Mouse (Mus musculus): ENCODE data around the gene Pdha1. TPM values are rescaled to one million over a fixed set of nuclear protein-coding genes. Genes with fewer than 3 reads are reported as not detected.

Pdha1 gene
- total RNA-seq (2021), result 100 to 1,000 TPM; 303 to 324 TPM

DNA sequence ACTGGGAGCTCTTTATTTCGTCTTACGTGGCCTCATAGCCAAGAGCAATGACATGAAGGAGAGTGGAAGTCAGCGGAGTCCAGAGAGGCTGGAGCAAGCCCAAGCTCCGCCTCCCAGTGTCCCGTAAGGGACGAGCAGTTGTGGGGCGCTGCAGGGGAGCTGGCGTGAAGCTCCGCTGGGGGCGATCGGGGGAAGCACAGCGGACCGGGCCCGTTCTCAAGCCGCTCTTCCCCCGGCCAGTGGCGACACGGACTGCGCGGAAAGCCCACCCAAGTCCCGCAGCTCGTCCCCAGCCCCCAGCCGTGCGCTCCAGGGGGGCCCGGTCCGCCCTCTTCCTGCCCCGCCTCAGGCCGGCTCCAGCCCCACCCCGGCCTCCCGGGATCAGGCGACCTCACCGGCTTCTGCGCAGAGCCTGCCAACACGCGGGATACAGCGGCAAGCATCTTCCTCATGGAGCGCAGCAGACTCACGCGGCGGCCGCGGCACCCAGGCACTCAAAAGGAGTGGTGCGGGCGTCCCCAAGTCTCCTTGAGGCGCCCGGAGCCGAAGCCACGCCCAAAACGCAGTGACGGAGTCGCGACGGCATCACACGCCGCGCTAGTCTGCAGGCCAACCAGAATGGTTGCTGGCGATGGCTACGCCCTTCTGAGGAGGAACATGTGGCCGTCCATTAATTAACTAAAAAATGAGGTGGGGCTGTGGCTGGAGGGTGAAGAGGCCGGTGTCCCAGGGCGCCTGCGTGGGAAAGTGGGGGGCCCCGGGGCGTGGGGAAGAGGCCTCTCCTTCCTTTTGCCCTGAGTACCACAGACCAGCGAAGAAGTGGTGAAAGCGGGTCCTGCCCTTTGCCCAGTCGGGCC lies at the start of gene Pdha1:
TSS of gene Pdha1 (minus strand) at position 553 of the 857 bp plus-strand sequence.
- peak; percentile 84 to 91 for DNase-seq (ENCODE audit: extremely low spot score in 1 of 2, low spot score in 2 of 2)
- intact Hi-C loops (cut with DNase I), result no loop called here

DNA sequence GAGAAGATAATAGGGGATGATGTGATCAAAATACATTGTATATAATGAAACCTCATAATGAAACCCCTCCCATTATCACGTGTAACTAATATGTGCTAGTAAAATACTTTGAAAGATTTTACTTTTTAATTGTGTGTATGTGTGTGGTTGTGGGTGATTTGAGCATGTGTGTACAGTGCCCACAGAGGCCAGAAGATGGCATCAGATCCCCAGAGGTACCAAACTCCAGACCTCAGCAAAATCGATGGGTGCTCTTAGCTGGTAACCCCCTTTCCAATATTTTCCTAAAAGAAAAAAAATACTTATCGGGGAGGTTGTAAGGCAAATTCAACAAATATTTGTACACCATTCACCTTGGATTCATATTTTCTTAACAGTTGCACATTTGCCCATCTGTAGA lies 40.8 kb upstream of the Pdha1 start:
- intact Hi-C loops (cut with DNase I), result no loop called here
- no peak for DNase-seq (ENCODE audit: extremely low spot score in 1 of 2, low spot score in 2 of 2)

DNA sequence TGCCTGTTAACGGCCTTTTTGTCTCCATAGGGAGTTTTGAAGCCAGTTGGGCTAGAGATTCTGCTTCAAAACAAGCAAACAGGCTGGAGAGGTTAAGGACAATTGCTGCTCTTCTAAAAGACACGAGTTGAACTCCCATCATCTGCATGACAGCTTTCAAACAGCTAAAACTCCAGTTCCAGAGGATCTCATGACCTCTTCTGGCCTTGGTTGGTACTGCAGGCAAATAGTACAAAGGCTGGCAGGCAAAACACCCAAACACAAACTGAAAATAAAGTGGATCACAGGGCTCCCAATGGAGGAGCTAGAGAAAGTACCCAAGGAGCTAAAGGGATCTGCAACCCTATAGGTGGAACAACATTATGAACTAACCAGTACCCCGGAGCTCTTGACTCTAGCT lies 31.9 kb upstream of the Pdha1 start:
- peak; percentile 23 to 26 for DNase-seq (ENCODE audit: extremely low spot score in 1 of 2, low spot score in 2 of 2)
- intact Hi-C loops (cut with DNase I), result no loop called here

- intact Hi-C loops (cut with DNase I), result no loop called here
- no peak for DNase-seq (ENCODE audit: extremely low spot score in 1 of 2, low spot score in 2 of 2)
Observed at GRCm38 (mm10) chrX:160166246-160166985, 28.2 kb upstream of the Pdha1 start.

DNA sequence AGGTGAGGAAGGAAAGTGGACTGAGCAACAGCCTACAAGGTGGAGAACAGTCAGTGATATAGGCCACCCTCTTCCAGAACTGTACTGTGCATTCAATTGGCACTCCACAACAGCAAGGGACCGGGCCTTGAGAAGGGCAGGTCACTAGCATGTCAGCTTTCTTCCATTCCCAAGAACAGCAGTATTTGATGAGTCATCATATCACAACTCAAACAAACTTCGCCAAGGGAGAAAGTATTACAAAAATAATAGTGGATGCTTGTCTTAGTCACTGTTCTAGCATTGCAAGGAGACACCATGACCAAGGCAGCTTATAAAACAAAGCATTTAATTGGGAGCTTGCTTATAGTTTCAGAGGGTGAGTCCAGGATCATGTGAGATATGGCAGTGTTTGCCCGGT lies 26.0 kb upstream of the Pdha1 start:
- intact Hi-C loops (cut with DNase I), result no loop called here
- no peak for DNase-seq (ENCODE audit: extremely low spot score in 1 of 2, low spot score in 2 of 2)

DNA sequence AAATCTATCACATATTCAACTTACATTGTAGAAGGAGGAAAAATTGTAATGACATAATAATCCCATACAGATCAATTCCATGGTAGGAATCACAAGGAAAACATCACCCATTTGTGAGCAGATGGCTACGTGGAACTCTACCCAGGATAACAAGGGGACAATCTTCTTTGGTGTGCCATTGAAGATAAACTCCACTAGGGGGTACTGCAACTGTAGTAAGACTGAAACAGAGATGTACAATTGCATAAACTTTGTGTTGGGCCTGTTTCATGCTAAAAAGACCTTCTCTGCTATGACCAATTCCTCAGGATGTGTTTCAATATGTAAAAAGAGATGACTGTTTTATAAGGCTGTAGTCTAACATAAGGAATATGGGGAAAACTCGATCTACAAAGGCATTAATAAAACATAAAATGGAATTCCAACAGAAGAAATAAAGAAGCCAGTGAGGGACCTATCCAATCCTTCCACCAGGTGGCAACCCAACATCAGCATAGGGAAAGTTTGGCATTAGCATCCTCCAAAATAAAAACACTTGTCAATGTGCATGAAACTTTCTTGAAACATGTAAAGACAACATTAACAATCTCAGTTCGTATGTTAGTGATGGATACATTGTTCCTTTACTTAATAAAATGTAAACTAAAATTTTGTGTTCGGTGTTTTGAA lies 15.1 kb upstream of the Pdha1 start:
- intact Hi-C loops (cut with DNase I), result loop anchor here (5.0 kb wide), 1 partner anchor 879 kb away; no protein-coding TSS in a partner anchor
- DNase-seq (ENCODE audit: extremely low spot score in 1 of 2, low spot score in 2 of 2), result no peak

- intact Hi-C loops (cut with DNase I), result no loop called here
- DNase-seq (ENCODE audit: extremely low spot score in 1 of 2, low spot score in 2 of 2), result no peak
Observed at GRCm38 (mm10) chrX:160148859-160149258, 10.6 kb upstream of the Pdha1 start.

- DNase-seq (ENCODE audit: extremely low spot score in 1 of 2, low spot score in 2 of 2), result no peak
- intact Hi-C loops (cut with DNase I), result no loop called here
Observed at GRCm38 (mm10) chrX:160147406-160147805, 9.2 kb upstream of the Pdha1 start.

DNA sequence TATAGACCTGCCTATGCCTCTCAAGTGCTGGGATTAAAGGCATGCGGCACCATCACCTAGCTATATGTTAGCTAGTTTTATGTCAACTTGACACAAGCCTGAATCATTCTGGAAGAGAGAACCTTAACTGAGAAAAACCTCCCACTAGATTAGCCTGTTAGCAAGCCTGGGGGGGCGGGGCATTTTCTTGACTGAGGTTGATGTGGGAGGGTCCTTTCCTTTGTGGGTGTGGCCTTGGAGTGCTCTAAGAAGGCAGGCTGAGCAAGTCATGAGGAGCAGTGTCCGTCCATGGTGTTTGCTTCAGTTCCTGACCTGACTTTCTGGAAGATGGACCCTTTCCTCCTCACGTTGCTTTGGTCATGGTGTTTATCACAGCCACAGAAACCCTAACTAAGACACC lies 8.6 kb upstream of the Pdha1 start:
- intact Hi-C loops (cut with DNase I), result no loop called here
- no peak for DNase-seq (ENCODE audit: extremely low spot score in 1 of 2, low spot score in 2 of 2)

GRCm38 (mm10) chrX:160137177-160137860 lies 894 bp downstream of the Pdha1 start:
- DNase-seq (ENCODE audit: extremely low spot score in 1 of 2, low spot score in 2 of 2), result no peak
- intact Hi-C loops (cut with DNase I), result no loop called here

GRCm38 (mm10) chrX:160136153-160136552 lies 2.1 kb downstream of the Pdha1 start:
- intact Hi-C loops (cut with DNase I), result no loop called here
- DNase-seq (ENCODE audit: extremely low spot score in 1 of 2, low spot score in 2 of 2), result no peak

DNA sequence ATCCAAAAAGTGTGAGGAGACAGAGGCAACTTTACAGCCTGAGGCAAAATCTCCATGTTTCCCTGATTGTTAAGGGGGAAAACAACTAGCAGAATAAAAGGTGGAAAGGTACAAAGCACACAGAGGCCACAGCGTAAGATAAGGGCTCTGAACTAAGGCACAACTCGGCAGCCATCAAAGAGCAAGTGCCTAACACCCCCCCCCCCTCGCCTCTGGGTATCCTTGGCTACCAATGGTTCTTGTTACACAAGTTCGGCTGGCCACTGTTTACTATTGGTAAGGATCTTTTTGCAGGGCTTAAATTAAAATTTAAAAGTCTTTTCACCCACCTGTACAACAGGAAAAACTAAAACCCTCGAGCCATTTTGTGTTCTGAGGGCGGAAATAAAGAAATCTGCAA lies 2.5 kb downstream of the Pdha1 start:
- no peak for DNase-seq (ENCODE audit: extremely low spot score in 1 of 2, low spot score in 2 of 2)
- intact Hi-C loops (cut with DNase I), result no loop called here

- DNase-seq (ENCODE audit: extremely low spot score in 1 of 2, low spot score in 2 of 2), result no peak
- intact Hi-C loops (cut with DNase I), result no loop called here
Observed at GRCm38 (mm10) chrX:160134136-160134843, 3.9 kb downstream of the Pdha1 start.

DNA sequence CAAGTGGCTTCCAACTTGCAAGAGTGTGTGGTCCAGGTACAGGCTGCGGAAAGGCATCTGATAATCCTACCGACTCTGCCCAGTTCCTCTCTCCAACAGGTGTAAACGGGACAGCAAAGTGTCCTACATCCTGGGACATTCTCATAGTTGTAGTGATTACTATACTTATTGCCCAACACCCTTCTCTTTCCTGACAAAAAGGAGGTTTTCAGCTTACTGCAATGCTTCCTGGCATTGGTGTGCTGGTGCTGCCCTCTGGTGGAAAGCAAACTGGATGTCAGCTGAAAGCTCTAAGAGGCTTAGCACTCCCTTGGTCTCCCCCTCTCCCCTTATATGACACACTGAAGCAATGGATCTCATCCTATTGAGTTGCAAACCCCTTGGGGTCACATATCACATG lies 21.6 kb downstream of the Pdha1 start:
- intact Hi-C loops (cut with DNase I), result loop anchor here (5.0 kb wide), 3 partner anchors 129 to 489 kb away; partner anchors contain the start of genes Map3k15 and Sh3kbp1
- DNase-seq (ENCODE audit: extremely low spot score in 1 of 2, low spot score in 2 of 2), result peak; percentile 40 to 61

GRCm38 (mm10) chrX:160116074-160116473 lies 22.1 kb downstream of the Pdha1 start:
- DNase-seq (ENCODE audit: extremely low spot score in 1 of 2, low spot score in 2 of 2), result no peak
- intact Hi-C loops (cut with DNase I), result loop anchor here (5.0 kb wide), 3 partner anchors 129 to 489 kb away; partner anchors contain the start of genes Map3k15 and Sh3kbp1

GRCm38 (mm10) chrX:160113777-160114176 lies 24.4 kb downstream of the Pdha1 start:
- intact Hi-C loops (cut with DNase I), result no loop called here
- no peak for DNase-seq (ENCODE audit: extremely low spot score in 1 of 2, low spot score in 2 of 2)

DNA sequence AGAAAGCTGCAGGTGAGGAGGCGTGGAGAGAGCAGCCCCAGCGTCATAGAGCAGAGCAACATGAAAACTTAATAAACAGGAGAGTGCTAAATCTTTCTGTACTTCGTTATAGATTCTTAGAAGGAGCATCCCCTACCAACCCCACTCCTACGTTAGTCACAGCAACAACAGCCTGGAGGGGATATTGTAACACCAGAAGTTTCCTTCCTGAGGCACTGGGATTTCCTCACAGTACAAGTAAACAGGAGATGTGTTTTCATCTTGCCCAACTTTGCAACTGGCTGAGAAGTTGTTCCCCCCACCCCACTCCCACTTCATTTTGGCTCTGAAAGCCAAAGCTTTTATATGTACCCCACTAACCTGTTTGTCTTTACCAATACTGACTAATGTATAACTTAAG lies 30.4 kb downstream of the Pdha1 start:
- no peak for DNase-seq (ENCODE audit: extremely low spot score in 1 of 2, low spot score in 2 of 2)
- intact Hi-C loops (cut with DNase I), result no loop called here

DNA sequence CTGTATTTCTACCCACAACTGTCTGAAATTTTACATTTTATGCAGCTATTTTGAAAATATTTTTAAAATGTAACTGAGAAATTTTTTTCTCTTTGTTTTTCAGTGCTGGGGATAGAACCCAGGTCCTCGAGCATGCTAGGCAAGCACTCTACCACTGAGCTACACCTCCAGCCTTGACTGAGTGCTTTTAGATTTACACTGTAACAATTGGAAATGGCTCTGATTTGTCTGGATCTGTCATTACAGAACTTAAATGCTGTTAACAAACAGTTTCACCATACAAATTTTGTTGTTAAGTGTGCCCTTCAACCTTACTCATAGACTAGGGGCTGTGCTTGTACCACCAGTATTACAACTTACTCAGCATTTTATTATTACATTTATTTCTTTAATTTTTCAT lies 46.2 kb downstream of the Pdha1 start:
- intact Hi-C loops (cut with DNase I), result no loop called here
- DNase-seq (ENCODE audit: extremely low spot score in 1 of 2, low spot score in 2 of 2), result no peak
